Mouse (Mus musculus): Measurements from ENCODE around the gene Eif2d.

Eif2d gene

DNA sequence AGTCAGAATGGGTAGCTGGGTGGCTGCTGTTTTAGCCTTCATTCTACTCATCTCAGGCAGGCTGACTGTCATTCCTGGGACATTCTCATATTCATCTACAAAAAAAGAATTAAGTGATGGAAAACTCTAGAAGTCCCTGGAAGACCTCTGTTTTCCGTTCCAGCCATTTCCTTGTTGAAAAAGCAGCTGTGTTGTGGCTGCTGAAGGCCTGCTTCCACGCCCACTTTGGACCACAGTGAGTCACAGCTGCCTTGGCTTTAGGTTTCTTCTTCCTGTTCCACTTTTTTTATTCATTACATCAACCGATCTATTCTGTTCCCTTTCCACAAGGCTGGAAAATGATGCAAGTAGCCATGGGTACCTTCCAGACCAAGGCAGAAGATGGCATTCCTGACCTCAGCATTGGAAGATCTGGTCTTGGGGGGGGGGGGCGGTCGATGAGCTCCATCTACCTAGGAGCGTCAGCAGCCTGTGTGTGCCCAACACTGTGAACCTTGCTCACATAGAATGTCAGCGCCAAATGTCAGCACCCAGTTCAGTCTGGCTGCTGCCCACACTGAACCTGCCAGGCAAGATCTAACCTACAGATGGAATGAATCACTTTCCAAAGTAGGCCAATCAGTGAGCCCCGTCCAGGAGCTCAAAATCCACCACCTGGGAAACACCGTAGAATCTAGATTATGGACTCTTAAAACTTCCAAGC lies 31.4 kb downstream of the Eif2d start:
- DNase-seq (ENCODE audit: low spot score), result no peak

GRCm38 (mm10) chr1:131184956-131185660 lies 32.1 kb downstream of the Eif2d start:
- no peak for DNase-seq (ENCODE audit: low spot score)

GRCm38 (mm10) chr1:131185821-131186506 lies 33.0 kb downstream of the Eif2d start:
- no peak for DNase-seq (ENCODE audit: low spot score)

DNA sequence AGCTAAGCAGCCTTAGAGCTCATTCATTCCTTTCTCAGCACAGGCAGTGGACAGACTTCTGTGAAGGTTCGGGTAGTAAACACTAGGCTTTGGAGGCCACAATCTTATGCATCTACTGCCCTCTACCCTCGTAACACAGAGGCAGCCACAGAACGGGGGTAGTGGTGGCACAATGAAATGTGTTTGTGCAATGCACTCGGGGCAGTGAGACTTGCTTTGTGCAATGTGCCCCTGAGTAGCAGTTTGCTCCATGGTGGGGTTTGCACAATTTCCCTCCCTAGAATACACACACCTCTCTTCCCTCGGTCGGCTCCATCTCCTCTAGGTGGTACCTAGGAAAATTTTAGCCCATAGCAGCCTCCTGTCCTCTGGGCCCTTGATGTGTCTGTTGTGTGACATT lies 34.0 kb downstream of the Eif2d start:
- DNase-seq (ENCODE audit: low spot score), result no peak

DNA sequence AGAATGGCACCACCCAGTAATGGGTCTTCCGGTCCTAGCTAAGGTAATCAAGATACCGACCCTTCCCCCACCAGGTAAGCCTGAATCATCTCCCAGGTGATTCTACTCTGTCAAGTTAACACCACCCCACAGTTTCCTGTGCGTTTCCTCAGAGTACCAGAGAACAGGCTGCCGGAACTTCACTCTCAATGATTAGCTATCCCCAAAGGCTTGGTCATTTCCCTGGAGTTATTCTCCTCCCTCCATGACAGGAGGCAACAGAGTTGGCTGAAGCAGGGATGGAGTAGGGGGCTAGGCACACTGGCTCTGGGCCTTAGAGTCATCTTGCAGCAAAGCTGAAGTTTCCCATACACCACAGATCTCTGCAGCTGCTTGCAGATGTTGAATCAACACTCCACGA lies 34.9 kb downstream of the Eif2d start:
- no peak for DNase-seq (ENCODE audit: low spot score)

GRCm38 (mm10) chr1:131188655-131189054 lies 35.7 kb downstream of the Eif2d start:
- DNase-seq (ENCODE audit: low spot score), result no peak

DNA sequence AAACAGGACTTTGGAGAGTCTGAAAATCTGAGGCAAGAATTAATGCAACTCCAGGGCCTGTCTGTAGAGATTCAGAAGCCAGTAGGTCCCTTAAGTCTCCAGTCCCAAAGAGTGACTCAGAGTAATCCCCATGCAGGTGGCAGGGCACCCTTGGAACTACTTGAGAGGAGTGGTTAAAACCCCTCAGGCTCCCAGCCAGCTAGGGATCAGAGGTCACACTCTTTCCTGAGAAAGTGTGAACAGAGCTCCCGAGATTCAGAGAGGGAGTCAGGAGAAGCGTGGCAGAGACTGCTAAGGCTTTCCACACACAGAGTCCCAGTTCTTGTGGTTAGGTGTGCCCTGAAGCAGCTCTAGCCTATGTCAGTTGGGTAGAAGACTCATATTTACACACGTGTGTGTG lies 40.8 kb downstream of the Eif2d start:
- DNase-seq (ENCODE audit: low spot score), result no peak

DNA sequence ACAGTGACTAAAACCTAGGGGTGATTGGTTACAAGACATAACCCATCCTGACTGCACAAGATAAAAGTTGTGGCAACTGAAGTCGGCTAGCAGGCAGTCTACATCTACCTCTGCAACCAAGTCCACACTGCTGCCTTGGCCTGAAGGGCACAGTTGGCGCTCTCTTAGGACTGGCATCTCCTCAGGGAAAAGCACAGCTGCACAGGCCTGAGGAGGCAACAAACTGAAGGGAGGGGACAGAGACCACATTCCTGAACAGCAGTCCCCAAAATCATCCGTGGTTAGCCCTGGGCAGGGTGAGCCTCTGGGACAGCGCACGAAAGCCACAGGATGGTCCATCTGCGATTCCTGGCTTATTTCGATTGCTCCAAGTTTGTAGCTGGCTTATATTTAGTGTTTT lies 42.7 kb downstream of the Eif2d start:
- DNase-seq (ENCODE audit: low spot score), result no peak

DNA sequence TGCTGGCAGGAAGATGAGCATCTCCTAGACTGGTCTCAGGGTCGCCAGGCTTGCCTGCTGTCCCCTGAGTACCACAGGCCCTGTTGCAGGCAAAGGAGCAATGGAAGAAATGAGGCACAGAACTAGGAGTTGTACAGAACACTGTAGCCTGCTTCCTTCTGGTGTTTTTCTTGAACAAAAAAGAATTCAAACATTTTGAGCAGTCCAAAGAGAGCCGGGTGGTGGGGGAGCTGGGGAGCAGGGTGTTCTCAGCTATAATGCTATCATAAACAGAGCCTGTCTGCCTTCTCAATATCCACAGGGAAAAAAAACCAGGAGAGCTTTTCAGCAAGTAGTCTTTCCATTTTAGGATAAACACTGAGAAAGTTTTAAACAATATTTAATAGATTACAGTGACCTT lies 43.1 kb downstream of the Eif2d start:
- no peak for DNase-seq (ENCODE audit: low spot score)

DNA sequence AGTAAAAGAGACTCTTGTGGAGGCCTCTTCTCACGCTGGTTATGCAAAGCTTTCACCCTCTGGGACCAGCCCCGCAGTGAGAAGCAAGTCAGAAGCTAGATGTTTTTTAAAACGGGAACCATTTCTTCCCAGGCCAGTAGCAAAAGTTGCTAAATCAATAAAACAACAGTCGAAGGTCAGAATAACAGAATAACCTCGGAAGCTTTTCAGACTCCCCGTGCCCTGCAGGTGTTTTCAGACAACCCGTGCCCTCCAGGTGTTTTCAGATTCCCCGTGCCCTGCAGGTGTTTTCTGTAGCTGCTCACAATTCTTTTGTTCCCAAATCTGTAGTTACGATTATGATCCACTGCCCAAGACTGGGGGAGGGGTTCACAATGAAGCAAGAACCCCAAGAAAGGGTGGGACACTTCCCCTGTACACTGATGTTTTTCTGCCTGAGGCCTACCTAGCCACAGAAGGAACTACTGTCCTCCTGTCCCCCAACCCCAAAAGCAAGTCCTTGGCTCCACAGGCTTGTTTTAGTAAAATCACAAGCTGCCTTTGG lies 45.5 kb downstream of the Eif2d start:
- DNase-seq (ENCODE audit: low spot score), result no peak

DNA sequence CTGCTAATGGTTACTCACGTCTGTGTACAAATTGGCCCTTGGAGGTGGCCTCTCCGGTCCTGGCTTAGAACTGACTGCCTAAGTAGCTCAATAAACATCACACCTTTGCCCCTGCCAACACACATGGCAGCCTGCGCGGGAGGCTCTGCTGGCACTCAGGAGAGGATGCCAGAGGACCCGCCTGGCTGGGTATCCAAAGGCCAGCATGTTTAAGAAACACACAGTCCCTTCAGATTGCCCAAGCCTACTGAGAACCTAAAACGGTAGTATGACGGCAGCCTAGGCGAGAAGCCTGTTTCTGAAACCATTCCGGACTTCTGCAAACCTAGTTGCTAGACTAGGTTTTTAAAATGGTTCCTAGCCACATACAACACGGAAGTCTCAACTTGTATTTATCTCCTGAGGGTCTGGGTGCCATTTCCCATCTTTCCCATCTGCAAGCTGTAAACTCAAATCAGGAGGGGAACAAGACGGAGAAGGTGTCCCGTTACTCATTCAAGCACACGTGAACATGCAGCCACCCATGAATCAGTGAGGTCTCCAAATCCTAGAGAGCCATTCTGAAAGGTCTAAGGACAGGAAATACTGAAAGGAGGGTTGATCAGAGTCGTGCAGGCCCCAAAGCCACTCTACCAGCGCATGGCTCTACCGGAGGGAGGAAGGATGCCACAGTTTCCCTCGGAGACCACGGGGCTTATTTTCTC lies 46.3 kb downstream of the Eif2d start:
- DNase-seq (ENCODE audit: low spot score), result no peak

GRCm38 (mm10) chr1:131199976-131200375 lies 47.0 kb downstream of the Eif2d start:
- no peak for DNase-seq (ENCODE audit: low spot score)

GRCm38 (mm10) chr1:131200588-131200987 lies 47.6 kb downstream of the Eif2d start:
- DNase-seq (ENCODE audit: low spot score), result no peak

- no peak for DNase-seq (ENCODE audit: low spot score)
These were observed 48.4 kb downstream of the Eif2d start for GRCm38 (mm10) chr1:131201391-131201790.

GRCm38 (mm10) chr1:131204461-131204860 lies 51.5 kb downstream of the Eif2d start:
- no peak for DNase-seq (ENCODE audit: low spot score)

DNA sequence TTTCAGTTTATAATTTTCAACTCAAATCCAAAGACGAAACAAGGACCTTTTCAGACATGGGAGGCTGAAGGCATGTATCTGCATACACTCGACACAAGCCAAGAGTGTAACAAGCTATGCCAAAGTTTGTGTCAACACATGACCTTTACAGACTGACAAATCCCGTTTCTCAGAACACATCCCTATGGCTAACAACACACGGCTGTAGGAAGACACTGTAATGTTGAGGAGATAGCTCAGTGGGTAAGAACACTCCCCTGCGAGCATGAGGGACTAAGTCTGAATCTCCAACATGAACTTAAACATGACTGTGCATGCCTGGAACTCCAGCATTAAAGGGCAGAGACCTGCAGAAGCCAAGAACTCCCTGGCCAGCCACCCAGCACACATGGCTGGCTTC lies 53.4 kb downstream of the Eif2d start:
- DNase-seq (ENCODE audit: low spot score), result no peak

GRCm38 (mm10) chr1:131207531-131207930 lies 54.5 kb downstream of the Eif2d start:
- peak; percentile 79 for DNase-seq (ENCODE audit: low spot score)

DNA sequence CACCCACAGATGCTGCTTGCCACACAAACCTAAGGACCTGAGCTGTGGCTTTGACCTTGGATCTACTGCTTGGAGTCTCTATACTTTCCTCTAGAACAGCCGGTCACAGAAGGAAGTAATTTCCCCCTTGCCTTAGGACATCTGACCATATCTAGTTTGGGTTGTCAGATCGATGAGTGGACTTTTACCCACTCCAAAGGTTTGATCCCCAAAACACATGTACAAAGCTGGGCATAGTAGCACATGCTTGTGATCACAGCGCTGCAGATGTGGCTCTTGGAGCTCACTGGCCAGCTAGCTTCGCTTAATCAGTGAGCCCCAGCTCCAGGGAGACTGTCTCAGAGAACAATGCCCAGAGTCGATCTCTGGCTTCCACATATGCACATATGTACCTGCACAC lies 55.1 kb downstream of the Eif2d start:
- DNase-seq (ENCODE audit: low spot score), result no peak

DNA sequence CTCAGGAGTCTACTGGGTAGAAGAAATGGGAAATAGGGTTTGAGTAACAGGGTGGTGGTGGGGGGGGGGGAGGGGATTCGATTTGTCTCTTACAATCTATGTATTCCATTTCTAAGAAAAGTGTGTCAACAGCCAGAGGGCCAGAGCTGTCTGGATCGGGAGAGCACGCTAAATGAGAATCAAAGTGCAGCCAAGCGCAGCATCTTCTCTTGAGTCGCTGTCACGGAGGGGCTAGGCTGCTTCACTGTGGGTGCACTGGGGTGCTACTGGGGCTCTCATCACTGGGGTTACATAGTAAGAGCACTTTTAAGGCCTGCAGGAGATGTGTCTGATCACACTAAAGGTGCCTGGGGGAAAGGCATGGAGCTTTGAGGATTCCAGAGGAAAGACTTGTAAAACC lies 55.8 kb downstream of the Eif2d start:
- no peak for DNase-seq (ENCODE audit: low spot score)

DNA sequence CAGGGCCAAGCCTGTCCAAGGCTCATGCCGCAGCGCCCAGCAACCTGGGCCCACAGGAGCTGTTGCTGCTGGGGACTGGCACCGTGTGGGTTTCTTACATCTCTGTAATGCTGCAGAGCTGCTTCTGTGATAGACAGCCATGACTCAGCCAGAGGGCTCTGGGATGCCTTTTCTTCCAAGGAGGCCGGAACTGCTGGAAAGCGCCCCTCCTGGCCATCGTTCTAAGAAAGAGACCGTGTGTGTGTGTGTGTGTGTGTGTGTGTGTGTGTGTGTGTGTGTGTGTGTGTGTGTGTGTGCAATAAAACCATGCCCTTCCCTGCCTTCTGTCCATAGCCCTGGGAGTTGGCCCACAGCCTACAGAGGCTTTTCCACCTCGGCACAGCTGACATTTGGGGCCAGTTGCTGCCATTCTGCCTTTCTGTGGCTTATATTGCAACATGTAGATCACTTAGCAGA lies 57.0 kb downstream of the Eif2d start:
- DNase-seq (ENCODE audit: low spot score), result no peak

DNA sequence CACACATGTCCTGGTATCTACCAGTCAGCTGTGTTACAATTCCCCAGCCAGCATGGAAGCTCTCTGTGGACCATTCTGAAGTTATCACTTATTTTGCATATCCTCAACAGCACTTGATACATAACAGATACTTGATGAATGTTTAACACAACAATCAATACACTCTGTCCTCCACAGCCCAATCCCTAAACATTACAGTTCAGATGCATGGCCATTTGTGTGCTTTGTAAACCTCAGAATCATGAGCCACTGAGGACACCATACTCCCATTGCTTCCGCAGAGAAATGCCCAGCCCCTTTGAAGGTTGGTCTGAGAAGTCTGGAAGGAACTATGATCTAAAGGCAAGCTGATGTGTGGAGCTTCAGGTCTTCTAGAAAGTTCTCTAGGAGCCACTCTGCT lies 58.7 kb downstream of the Eif2d start:
- DNase-seq (ENCODE audit: low spot score), result no peak

GRCm38 (mm10) chr1:131212956-131213355 lies 60.0 kb downstream of the Eif2d start:
- no peak for DNase-seq (ENCODE audit: low spot score)

Data from embryo, embryonic 10.5 days (tissue).